Mouse (Mus musculus) ES-E14 (cell line): ENCODE data around the gene Arl10.
"Not testable (repeated sequence)": the region's sequence is repeated elsewhere in the genome, so short reads cannot be mapped to it uniquely, and the experiment has no call there.

Source experiments
- CHD2 ChIP-seq: IDR thresholded peaks from 2 replicates; pipeline ENCODE4 v1.6.1; 2014; ENCODE audit warnings: mild to moderate bottlenecking, low read depth, low read length, inconsistent platforms
- HCFC1 ChIP-seq: IDR thresholded peaks from 2 replicates; pipeline ENCODE4 v1.6.1; 2012; ENCODE audit warnings: low read length, inconsistent platforms, borderline replicate concordance; ENCODE audit not compliant: insufficient read depth
- MAFK ChIP-seq: IDR thresholded peaks from 2 replicates; pipeline ENCODE4 v1.6.1; 2014; ENCODE audit warnings: mild to moderate bottlenecking, low read depth, low read length, inconsistent platforms; ENCODE audit not compliant: insufficient read depth
- ZC3H11A ChIP-seq: IDR thresholded peaks from 2 replicates; pipeline ENCODE4 v1.6.1; 2012; ENCODE audit warnings: low read depth, mild to moderate bottlenecking, inconsistent platforms, low read length, borderline replicate concordance
- ZNF384 ChIP-seq: IDR thresholded peaks from 2 replicates; pipeline ENCODE4 v1.6.1; 2012; ENCODE audit warnings: low read depth, low read length, inconsistent platforms

GRCm38 (mm10) chr13:54613141-54613540 lies 38.3 kb downstream of the Arl10 start:
- not testable (repeated sequence) for TF ChIP-seq MAFK, CHD2, ZC3H11A, HCFC1, ZNF384
